Mouse (Mus musculus): Measurements from ENCODE around the gene Fam173a.

- TF ChIP-seq CTCF (IDR thresholded peaks at IDR 0.05; ENCODE audit: low read depth, low read length): no peak
- TF ChIP-seq TAL1 (conservative IDR thresholded peaks at IDR 0.05; ENCODE audit: low read depth, low read length): no peak
These were observed 1.5 kb upstream of the Fam173a start for GRCm38 (mm10) chr17:25794197-25794596.

All from G1E (cell line).